Mouse (Mus musculus) liver, embryonic 11.5 days (tissue): ENCODE measurements around the gene Slc36a1. TPM values are rescaled to one million over a fixed set of nuclear protein-coding genes. Genes with fewer than 3 reads are reported as not detected.

Source experiments
- ATAC-seq: fragments of 200-750 bp; cut with Nextera tagmentation; replicated peaks from 2 replicates; pipeline ENCODE4 v1.8.0; 2017; ENCODE audit warnings: moderate number of reproducible peaks, mild to moderate bottlenecking, moderate TSS enrichment, moderate library complexity; ENCODE audit not compliant: low FRiP score
- DNase-seq: peaks from one replicate; pipeline ENCODE4 v3.0.0-alpha.2; 2017; ENCODE audit warnings: low spot score
- H3K27ac ChIP-seq: fragments of 300-500 bp; sonication (generic); 2 replicates; pipeline ENCODE4 v1.5.1; 2014; ENCODE audit warnings: mild to moderate bottlenecking, low read depth, low read length, control low read depth
- H3K27me3 ChIP-seq: fragments of 300-500 bp; sonication (generic); replicated peaks from 2 replicates; pipeline ENCODE4 v1.6.1; 2014; ENCODE audit warnings: low read length, mixed read lengths; ENCODE audit not compliant: control insufficient read depth, insufficient read depth
- H3K36me3 ChIP-seq: fragments of 300-500 bp; sonication (generic); 2 replicates; pipeline ENCODE4 v1.6.1; 2014; ENCODE audit warnings: mild to moderate bottlenecking, low read length, moderate library complexity, mixed read lengths; ENCODE audit not compliant: control insufficient read depth, insufficient read depth
- H3K4me1 ChIP-seq: fragments of 300-500 bp; sonication (generic); replicated peaks from 2 replicates; pipeline ENCODE4 v1.6.1; 2014; ENCODE audit warnings: low read length, mixed read lengths; ENCODE audit not compliant: control insufficient read depth, insufficient read depth
- H3K4me2 ChIP-seq: fragments of 300-500 bp; sonication (generic); 2 replicates; pipeline ENCODE4 v1.6.1; 2014; ENCODE audit warnings: mild to moderate bottlenecking, control low read depth, moderate library complexity
- H3K4me3 ChIP-seq: fragments of 300-500 bp; sonication (generic); 2 replicates; pipeline ENCODE4 v1.5.1; 2014; ENCODE audit warnings: low read depth, low read length, control low read depth
- H3K9ac ChIP-seq: fragments of 300-500 bp; sonication (generic); 2 replicates; pipeline ENCODE4 v1.6.1; 2014; ENCODE audit warnings: low read depth, low read length, control low read depth
- H3K9me3 ChIP-seq: fragments of 300-500 bp; sonication (generic); 2 replicates; pipeline ENCODE4 v1.6.1; 2016; ENCODE audit warnings: low read length, inconsistent platforms, mixed read lengths; ENCODE audit not compliant: control insufficient read depth
- WGBS: fragments of 180-500 bp; shearing (Covaris S2); extraction: QIAGEN DNeasy Blood & Tissue Kit; methylation state at CpG from one replicate; pipeline ENCODE4 v1.1.7; 2014; 5-methylcytosine and 5-hydroxymethylcytosine counted together
- polyA plus RNA-seq: library from polyadenylated mRNA; unstranded; fragments of >200 nt; fragmentation: Nextera tagmentation; extraction: Ambion mirVana; gene quantifications from 2 replicates; pipeline ENCODE4 v1.2.1, GENCODE M21; 2014

Gene Slc36a1
- polyA plus RNA-seq, 1 experiment from 2014 or later: 2.9 TPM

- 86% methylated on average over 4 of the region's 4 CpGs for WGBS
- Histone ChIP-seq H3K27ac (no peak overlapping the region), H3K9ac (no peak overlapping the region), H3K4me2 (no peak overlapping the region), H3K4me3 (no peak overlapping the region), H3K36me3 (no peaks in the 10 kb centered on the region), H3K9me3 (no peaks in the 10 kb centered on the region), H3K27me3 (0 out of 2 replicates have a peak, but pooled peaks cover 3% of the 10 kb centered on the region), H3K4me1 (no peaks in the 10 kb centered on the region)
- ATAC-seq: no peak
- DNase-seq: no peak
Measured at GRCm38 (mm10) chr11:55170501-55170900, 33.6 kb upstream of the Slc36a1 start.

DNA sequence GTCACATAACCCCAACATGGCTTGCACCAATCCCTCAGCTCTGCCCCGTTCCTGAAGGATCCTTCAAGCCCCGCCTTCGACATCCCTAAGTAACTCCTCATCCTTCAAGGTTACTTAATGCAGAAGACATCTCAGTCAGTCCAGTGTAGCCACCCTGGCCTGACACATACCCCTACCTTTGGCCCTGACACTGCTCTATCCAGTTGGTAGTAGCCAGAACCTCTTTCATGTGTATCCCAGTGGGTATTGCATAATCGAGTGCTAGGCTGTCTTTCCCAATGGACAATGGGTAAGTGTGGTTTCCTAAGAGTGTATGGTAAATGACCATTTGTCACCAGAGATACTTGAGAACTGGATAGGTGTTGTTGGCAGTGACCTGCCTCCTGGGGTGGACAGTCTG is 25.3 kb upstream of the Slc36a1 start:
- H3K4me2 ChIP-seq: no peak overlapping the region
- 79% methylated on average over 4 of the region's 4 CpGs for WGBS
- H3K4me3 ChIP-seq: no peak overlapping the region
- no peak for DNase-seq
- no peaks in the 10 kb centered on the region for H3K36me3 ChIP-seq
- H3K27ac ChIP-seq: no peak overlapping the region
- no peaks in the 10 kb centered on the region for H3K4me1 ChIP-seq
- H3K27me3 ChIP-seq: no peaks in the 10 kb centered on the region
- no peak overlapping the region for H3K9ac ChIP-seq
- ATAC-seq: no peak
- no peaks in the 10 kb centered on the region for H3K9me3 ChIP-seq

GRCm38 (mm10) chr11:55179856-55180255 is 24.3 kb upstream of the Slc36a1 start:
- Histone ChIP-seq H3K9ac (no peak overlapping the region), H3K9me3 (no peaks in the 10 kb centered on the region), H3K4me2 (no peak overlapping the region), H3K4me3 (no peak overlapping the region), H3K27ac (no peak overlapping the region), H3K36me3 (no peaks in the 10 kb centered on the region), H3K4me1 (no peaks in the 10 kb centered on the region), H3K27me3 (no peaks in the 10 kb centered on the region)
- DNase-seq: no peak
- WGBS: 80% methylated on average over 3 of the region's 3 CpGs
- ATAC-seq: no peak

- ATAC-seq (no peak), DNase-seq (no peak)
- Histone ChIP-seq H3K27ac (no peak overlapping the region), H3K9me3 (no peaks in the 10 kb centered on the region), H3K4me1 (no peaks in the 10 kb centered on the region), H3K27me3 (no peaks in the 10 kb centered on the region), H3K36me3 (no peaks in the 10 kb centered on the region), H3K4me2 (peak overlapping the region; percentile 27; the same call in 1 of the 2 replicates), H3K9ac (no peak overlapping the region), H3K4me3 (no peak overlapping the region)
- 52% methylated on average over 7 of the region's 7 CpGs for WGBS
Measured at GRCm38 (mm10) chr11:55183124-55183523, 21.0 kb upstream of the Slc36a1 start.

GRCm38 (mm10) chr11:55184246-55184645 is 19.9 kb upstream of the Slc36a1 start:
- H3K4me2 ChIP-seq: peak overlapping the region; percentile 37
- H3K27me3 ChIP-seq: no peaks in the 10 kb centered on the region
- no peaks in the 10 kb centered on the region for H3K4me1 ChIP-seq
- ATAC-seq (no peak), DNase-seq (no peak)
- no peaks in the 10 kb centered on the region for H3K9me3 ChIP-seq
- no peak overlapping the region for H3K4me3 ChIP-seq
- WGBS: 62% methylated on average over 5 of the region's 5 CpGs
- no peak overlapping the region for H3K9ac ChIP-seq
- H3K36me3 ChIP-seq: no peaks in the 10 kb centered on the region
- H3K27ac ChIP-seq: no peak overlapping the region

DNA sequence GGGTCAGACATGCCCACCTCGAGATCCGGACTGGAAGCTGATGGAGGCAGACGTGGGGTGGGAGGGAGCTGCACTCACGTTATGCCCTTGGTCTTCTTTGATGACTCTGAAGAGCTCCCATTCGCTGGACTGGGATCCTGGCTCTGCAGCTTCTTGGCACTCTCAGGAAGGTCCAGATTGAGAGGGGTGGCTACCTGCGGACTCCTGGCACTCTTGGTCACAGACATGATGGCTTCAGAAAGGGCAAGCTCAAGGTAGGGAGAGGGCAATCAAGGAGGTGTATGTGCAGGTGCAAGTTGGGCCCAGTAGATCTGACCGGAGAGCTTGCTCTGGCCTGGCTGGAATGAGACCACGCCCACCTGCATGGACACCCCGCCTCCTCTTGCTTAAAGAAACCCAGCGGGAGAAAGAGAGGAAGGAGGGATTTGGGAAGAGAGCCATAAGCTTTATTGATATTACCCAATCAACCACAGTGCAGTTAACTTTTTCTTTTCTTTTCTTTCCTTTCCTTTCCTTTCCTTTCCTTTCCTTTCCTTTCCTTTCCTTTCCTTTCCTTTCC is 19.3 kb upstream of the Slc36a1 start, which contains the start of gene Slc36a2:
Gene Slc36a2 (minus strand): TSS at position 345 of the 559 bp plus-strand sequence.
- H3K4me3 ChIP-seq: no peak within 1 kb of the TSS
- no peaks in the 10 kb centered on the region for H3K36me3 ChIP-seq
- H3K4me1 ChIP-seq: no peaks in the 10 kb centered on the region
- H3K27me3 ChIP-seq: no peaks in the 10 kb centered on the region
- peak within 1 kb of the TSS; percentile 37 for H3K4me2 ChIP-seq
- DNase-seq (no peak), ATAC-seq (no peak)
- no peak within 1 kb of the TSS for H3K27ac ChIP-seq
- H3K9ac ChIP-seq: no peak within 1 kb of the TSS
- H3K9me3 ChIP-seq: no peaks in the 10 kb centered on the region
- WGBS: 34% methylated on average over 10 of the region's 10 CpGs

- no peak overlapping the region for H3K9ac ChIP-seq
- no peak overlapping the region for H3K27ac ChIP-seq
- no peak overlapping the region for H3K4me2 ChIP-seq
- H3K36me3 ChIP-seq: no peaks in the 10 kb centered on the region
- ATAC-seq (no peak), DNase-seq (no peak)
- 60% methylated on average over 4 of the region's 4 CpGs for WGBS
- H3K27me3 ChIP-seq: no peaks in the 10 kb centered on the region
- no peaks in the 10 kb centered on the region for H3K4me1 ChIP-seq
- H3K4me3 ChIP-seq: no peak overlapping the region
- no peaks in the 10 kb centered on the region for H3K9me3 ChIP-seq
Measured at GRCm38 (mm10) chr11:55187292-55187691, 16.9 kb upstream of the Slc36a1 start.

DNA sequence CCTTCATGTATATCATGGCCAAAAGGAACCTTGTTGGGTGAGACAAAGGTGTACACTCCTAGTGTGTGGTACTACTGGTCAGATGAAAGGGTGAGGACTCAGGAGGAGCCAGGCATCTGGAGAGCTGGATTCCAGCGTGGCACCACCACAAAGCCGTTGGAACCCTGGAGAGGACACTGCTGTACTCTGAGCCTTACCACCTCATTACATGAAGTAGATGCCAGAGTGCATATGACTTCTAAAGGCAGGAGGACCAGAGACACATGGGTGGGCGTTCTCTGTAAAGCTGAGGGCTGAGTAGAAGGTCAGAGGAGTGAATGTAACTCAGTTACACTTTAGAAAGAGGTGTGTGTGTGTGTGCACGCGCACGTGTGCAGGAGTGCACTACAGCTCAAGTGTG is 16.4 kb upstream of the Slc36a1 start:
- 81% methylated on average over 6 of the region's 6 CpGs for whole genome bisulfite sequencing
- ATAC-seq: no peak
- no peak overlapping the region for H3K4me2 ChIP-seq
- no peaks in the 10 kb centered on the region for H3K9me3 ChIP-seq
- H3K27me3 ChIP-seq: no peaks in the 10 kb centered on the region
- no peaks in the 10 kb centered on the region for H3K4me1 ChIP-seq
- no peak overlapping the region for H3K27ac ChIP-seq
- no peaks in the 10 kb centered on the region for H3K36me3 ChIP-seq
- no peak overlapping the region for H3K9ac ChIP-seq
- no peak overlapping the region for H3K4me3 ChIP-seq
- DNase-seq: no peak

DNA sequence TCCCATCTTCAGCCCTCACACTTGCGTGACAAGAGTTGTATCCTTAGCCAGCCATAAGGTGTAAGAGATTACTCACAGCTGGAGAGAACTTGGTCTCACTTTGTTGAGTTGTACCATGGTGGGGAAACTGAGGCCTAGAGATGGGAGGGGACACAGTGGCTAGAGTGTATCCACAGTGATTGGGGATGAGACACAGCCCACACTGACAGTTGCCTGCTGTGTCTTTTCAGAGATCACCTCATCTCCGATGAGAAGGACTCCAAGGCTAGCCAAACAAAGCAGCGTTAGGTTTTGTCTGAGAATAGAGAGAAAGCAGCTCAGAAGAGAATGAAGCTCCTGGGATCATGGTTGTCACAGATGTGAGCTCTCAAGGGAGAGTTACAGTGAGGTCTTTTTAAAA is 13.9 kb upstream of the Slc36a1 start:
- Histone ChIP-seq H3K27me3 (no peaks in the 10 kb centered on the region), H3K4me1 (no peaks in the 10 kb centered on the region), H3K9me3 (no peaks in the 10 kb centered on the region), H3K4me2 (no peak overlapping the region), H3K36me3 (no peaks in the 10 kb centered on the region), H3K27ac (no peak overlapping the region), H3K9ac (no peak overlapping the region), H3K4me3 (no peak overlapping the region)
- 74% methylated on average over 3 of the region's 3 CpGs for WGBS
- ATAC-seq (no peak), DNase-seq (no peak)
